Mouse (Mus musculus): Measurements from ENCODE around the gene Syn3.

The Syn3 gene

DNA sequence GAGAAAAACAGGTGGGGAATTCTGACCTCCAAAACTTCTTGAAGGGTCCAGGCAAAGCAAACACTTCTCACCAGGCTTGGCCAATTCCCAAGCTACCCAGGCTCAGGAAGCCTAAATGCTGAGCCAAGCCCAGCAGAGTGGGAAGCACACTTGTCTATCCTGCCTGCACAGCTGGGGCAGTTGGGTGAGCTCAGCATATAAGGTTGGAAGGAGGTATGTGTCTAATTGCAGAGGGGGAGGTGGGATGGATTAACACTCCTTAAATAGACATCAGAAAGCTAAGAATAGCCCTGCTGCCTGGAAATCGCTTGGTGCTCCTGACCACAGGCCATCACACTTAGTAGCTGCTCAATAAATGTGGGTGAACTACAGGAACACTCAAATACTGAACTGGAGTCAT lies 185.2 kb downstream of the Syn3 start:
- no peak for DNase-seq (ENCODE audit: low spot score in 2 of 2)

DNA sequence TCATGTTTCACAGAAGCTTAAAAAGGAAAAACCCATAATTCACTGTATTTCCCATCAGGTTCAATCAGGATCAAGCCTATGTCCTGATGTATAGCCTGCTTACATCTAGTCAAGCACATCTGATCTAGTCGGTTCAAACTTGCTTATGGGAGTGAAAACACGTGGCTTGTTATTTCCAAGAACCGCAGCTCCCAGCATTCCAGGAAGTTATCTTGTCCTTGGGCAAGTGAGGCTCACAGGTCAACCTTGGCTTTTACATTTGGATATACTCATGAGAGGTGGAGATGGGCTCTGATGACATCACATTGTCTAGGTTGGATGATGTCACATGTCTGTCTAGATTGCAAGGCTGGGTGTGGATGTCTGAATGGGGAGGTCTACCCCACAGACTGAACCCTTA lies 185.7 kb downstream of the Syn3 start:
- no peak for DNase-seq (ENCODE audit: low spot score in 2 of 2)

DNA sequence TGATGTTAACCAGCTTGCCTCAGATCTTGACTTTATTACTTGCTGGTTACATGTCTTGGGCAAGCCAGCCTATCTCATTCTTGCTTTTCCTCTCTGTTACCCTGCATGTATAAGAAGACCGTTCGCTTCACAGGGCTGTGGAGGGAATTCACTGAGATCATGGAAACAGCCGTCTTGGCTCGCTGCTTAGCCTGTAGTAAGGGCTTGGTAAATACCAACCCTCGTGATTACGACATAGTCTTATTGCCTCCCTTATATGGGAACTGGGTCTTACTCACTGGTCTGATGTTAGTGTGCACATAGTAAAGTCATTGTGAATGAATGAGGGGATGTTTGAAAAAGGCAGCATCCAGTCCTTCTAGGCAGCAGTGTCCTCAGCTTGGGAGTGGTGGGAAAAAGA lies 188.2 kb downstream of the Syn3 start:
- DNase-seq (ENCODE audit: low spot score in 2 of 2): no peak

DNA sequence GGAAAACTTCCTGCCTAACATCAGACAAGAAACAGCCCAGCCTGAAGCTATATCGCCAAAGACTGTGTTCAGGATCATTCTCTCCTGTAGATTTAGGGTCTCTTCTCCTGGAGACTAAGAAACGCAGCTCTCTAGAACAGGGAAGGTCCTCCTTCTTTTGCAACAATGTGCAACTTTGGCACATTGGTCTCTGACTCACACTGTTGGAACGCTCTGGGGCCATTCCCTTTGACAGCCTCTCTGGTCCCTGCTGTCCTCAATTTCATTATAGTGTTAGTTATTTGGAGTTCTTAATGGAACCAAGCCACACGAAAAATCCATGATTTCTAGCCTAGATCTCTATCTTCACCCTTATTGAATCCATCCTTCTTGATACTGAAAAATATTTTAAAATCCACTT lies 191.5 kb downstream of the Syn3 start:
- DNase-seq (ENCODE audit: low spot score in 2 of 2): no peak

DNA sequence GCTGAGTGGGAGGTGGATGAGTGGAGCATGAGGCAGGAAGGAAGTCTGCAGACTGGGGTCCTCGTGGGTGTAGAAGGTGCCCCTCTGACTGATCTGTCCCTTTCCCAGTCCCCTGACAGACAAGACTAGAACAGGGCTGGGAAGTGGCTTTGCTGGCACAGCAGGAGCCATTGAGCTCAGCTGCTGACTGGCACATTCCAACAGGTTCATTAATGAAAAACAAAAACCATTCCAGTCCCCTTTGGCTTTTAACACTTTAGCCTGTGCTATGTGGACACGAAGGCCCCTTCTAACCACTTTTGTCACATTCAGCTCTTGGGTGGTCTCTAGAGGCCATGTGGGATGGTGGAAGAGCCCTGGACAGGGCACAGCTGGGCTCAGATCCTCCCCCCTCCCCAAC lies 194.1 kb downstream of the Syn3 start:
- DNase-seq (ENCODE audit: low spot score in 2 of 2): no peak

DNA sequence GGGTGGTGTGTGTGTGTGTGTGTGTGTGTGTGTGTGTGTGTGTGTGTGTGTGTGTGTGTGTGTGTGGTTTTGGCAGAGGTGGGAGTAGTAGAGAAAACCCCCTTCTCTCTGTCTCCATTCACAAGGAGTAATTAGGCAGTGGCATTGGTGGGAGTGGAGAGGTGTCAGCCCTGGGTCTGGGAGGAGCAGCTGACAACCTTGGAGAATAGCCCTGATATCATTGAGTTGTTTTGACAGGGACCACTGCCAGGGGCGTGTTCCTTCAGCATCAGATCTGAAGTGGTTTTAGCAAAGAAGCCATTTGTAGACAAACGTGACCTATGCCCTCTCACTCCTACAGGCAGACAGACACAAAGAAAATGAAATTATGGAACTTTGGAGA lies 195.2 kb downstream of the Syn3 start:
- no peak for DNase-seq (ENCODE audit: low spot score in 2 of 2)

DNA sequence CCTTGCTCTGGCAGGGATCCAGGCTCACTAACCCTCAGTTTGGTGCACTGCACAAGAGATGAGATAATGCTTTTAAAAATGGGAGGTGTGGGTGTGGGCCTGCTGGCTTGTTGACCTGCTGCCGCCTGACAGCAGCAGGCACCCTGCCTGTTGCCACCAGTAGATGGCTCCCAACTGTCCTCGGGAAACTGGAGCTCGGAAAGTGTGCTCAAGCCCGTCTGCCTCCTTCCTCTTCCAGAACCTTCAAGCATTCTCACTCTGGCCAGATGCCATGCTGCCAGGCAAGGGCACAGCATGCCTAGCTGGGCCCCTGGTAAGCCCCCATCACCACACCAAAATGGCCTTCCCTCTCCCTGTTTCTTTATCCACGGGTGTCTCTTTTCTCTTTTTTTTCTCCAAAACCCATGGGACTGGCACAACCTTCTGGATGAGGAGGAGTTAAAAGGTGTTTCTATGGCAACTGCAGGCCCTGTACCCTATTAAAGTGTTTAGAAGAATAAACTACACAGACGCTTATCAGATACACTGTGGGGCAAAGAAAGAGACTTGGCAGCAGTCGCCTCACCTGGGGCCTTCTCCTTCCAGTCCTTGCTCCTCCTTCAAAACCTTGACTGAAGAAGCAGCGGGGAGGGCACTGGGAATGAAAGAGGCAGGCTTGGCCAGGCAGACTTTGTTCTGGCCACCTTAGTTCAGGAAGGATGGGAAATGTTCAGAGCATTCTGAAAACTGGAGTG lies 195.8 kb downstream of the Syn3 start:
- DNase-seq (ENCODE audit: low spot score in 2 of 2): peak; percentile 43 to 73

DNA sequence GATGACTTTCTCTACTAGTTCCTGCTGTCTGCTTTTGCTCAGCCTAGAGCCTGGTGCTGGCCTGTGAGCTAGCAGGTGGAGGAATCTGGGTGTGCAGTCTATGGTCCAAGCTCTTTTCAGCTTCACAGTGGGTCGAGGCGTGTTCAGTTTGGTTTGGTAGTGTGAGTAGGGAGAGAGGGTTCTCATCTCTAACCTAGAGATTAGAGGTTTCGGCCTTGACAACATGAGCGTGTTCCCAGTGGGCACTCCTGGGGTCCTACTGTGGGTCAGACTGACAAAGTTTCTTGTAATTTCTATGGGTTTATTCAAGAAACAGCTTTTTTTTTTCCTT lies 196.4 kb downstream of the Syn3 start:
- no peak for DNase-seq (ENCODE audit: low spot score in 2 of 2)

DNA sequence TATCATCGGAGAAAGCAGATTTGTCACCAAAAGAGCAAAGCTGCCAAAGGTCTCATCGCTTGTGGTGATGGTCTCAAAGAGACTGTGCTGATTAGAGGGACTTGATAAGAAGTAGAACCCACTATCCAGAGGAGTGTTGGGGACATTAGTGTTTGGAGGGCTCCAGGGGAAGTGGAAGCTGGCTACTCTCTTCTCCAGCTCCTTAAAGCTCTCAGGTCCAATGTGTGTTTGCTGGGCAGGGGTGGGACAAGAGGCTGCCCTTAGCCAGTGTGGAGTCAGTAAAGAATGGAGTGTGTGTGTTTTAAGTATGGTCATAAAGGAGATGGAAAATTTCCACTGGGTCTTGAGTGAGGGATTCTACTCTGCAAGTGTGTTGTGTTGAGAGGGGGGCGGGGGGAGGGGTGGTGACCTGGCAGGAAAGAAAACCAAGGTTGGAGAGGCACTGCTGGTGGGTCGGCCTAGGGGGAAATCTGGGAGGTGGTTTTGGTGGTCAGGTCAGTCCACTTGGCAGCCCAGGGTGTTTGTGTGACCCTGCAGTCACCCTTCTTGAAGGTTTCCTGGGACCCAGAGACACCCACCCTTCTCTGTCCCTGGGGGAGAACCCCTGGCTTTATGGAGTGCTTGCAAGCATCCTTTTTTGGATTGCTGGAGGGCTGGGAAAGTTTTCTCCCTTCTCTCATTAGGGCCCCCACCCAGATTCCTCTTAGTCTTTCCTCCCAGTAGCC lies 196.9 kb downstream of the Syn3 start:
- DNase-seq (ENCODE audit: low spot score in 2 of 2): no peak

DNA sequence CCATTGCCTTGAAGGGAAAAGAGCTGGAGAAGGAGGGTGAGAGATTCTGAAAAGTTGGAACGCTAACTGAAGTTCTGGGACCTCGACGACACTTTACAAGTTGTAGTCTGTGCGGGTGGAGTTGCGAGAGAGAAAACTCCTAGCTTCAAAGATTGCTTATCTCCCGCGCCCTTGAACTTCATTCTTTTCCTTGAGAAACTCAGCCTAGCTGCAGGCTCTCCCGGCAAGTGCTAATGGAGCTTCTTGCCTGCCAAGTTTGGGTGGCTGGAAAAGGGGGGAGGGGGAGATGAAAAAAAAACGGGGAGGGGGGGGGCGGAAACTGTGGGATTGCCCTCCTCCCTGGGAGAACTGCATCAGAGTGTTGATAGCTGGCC lies 197.6 kb downstream of the Syn3 start:
- DNase-seq (ENCODE audit: low spot score in 2 of 2): no peak

DNA sequence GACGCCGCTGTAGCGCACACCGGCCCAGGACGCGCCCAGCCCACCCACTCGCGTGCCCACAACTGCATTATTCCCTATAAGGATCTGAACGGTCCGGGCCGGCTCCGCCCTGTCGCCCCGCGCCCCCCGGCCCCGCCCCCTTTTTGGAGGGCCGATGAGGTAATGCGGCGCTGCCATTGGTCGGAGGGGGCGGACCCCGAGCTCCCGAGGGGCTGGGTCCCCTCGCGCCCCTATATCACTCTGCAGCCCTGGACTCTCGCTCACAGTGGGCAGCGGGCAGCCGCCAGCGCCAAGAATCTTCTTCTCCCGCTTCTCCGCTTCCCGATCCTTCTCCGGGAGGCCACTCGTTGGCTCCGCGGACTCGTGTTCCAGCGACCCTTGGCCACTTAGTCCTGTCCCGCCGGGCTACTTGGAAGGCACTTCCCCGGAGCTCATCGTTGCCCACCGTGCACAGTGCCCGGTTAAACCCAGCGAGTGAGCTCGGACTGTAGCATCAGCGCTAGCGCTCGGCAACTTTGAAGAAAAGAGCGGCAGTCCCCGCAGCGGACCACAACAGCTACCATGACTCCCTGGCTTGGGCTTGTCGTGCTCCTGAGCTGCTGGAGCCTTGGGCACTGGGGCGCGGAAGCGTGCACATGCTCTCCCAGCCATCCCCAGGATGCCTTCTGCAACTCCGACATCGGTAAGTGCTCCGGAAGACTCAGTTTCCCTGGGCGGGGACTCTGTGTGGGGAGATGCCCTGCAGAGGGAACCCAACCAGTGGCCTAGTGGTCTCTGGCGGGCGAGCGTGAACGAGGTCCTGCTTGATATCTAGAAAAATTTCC lies 198.2 kb downstream of the Syn3 start, which contains the start of gene Timp3:
Timp3 (plus strand) TSS at position 80 of the 824 bp plus-strand sequence.
- peak; percentile 43 to 71 for DNase-seq (ENCODE audit: low spot score in 2 of 2)

DNA sequence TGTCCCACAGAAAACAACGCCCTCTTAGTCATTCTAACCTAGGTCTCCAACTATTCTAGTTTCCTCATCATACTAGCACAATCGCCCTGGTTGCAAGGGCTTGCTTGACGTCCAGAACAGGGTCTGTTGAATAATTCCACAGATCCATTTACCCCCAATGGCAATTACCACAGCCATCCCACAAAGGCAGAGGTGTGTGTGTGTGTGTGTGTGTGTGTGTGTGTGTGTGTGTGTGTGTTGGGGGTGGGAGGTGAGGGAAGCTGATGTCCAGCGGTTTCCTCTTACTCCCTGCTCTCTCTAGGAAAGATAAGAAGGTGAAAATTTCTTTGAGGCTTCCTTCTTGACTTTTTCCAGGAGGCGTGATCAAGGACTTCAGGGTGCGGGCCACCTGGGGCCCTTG lies 198.9 kb downstream of the Syn3 start:
- DNase-seq (ENCODE audit: low spot score in 2 of 2): no peak

DNA sequence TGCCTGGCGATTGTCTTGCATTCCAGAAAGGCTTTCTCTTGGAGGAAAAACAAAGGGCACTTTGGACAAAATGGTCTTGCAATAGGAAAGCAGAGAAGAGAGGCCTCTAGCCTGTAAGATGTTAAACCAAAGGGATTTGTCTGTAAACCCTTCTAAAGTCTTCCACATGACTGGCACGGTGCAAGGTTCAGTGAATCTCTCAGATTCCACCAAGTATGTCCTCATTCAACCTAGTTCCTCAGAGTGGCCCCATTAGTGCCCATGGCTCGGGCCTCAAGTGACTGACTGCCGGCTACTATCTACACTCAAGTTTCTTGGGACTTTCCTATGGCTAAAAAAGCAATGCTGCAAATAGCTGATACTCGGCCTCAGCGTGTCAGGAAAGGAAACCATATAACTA lies 200.4 kb downstream of the Syn3 start:
- no peak for DNase-seq (ENCODE audit: low spot score in 2 of 2)

DNA sequence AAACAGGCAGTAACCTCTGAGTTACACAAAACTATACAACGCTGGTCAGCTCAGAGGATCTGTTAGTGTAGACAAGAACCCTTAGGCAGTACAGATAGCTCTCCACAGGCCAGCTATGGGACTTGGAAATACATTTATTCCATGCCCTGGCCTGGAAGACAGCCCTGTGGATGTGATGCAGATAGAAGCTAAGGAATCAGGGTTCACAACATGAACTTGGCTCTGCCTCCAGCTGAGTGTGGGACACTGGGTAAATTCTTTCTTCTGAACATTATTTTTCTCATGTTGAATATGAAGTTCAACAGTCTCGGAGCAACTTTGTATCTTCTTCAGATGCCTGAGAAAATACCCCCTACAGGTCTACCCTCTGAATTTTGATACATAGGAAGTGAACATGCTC lies 201.4 kb downstream of the Syn3 start:
- DNase-seq (ENCODE audit: low spot score in 2 of 2): no peak

DNA sequence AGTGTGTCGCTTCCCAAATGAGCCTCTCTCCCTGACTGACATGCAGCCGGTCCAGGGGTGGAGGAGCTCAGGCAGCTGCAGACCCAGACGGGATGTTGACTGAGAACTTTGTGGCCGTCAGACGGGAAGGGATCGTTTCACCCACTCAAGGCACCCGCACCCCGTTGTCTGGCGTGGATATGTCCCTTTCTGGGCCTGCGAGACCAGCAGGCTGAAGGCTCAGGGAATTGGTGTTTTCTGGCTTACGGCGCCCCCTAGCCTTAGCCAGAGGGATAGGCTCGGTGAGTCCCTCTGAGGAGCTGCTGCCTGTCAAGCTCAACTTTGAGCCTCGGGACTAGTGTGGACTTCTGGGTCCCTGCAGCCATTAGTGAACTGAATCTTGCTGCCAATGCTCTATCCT lies 202.6 kb downstream of the Syn3 start:
- peak; percentile 64 to 73 for DNase-seq (ENCODE audit: low spot score in 2 of 2)

DNA sequence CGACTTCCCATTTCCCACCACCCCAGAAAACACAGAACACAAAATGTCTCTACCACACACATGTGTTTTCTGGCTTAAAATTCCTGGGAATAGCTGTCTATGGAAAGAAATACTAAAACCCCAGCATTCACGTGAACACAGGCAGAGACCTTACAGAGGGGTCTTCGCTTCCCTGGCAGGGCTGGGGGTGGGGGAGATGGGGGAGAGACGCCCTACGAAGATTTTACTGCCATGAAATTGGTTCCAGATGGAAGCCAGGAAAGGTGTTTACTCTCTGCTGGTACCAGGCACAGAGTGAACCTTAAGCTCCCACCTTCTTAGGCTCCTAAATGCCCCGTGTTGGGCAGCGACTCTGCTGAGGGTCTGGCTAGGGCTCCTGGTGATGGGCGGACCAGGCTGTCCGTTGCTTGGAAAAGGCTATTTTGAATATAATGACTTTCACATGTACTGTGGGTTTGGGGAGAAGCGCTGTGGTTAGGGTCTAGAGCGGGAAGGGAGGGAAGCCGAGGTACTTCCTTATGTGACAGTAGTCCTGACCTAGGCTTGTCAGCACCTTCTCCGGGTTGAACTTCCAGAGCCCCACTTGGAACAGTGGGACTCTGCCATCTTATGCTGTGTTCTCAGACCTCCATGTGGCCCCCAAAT lies 203.1 kb downstream of the Syn3 start:
- DNase-seq (ENCODE audit: low spot score in 2 of 2): no peak

DNA sequence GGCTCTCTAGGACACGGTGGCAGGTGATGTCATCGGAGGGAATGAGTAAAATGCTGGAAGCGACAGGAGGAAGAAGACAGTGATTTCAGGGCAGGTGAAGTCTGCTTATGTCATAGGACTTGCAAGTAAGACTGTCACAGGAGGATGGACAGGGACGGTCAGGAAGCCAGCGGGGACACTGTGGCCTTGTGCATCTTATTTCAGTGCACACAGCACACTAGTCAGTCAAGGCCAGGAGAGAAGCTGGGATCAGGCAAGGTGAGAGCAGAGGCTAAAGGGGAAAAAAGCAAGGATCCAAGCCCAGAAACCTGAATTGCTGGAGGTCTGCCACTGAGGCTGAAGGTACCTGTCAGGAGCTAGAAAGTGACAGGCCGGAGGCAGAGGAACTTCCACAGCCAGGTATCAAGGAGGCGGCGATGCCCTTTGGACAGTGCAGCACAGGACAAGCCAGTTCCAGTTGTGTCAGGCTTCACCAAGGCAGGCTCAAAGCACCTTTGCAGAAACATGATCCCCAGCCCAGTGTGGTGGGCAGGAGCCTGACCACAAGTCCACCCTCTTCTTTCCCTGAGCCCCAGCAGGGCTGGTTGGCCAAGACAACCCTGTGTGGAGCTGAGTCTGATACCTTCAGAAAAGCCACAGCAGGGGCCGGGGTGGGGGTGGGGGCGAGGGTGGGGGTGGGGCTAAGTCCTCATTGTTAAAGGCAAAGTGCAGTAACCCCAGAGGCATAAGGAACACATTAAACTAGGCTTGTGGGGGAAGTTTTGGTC lies 203.9 kb downstream of the Syn3 start:
- no peak for DNase-seq (ENCODE audit: low spot score in 2 of 2)

DNA sequence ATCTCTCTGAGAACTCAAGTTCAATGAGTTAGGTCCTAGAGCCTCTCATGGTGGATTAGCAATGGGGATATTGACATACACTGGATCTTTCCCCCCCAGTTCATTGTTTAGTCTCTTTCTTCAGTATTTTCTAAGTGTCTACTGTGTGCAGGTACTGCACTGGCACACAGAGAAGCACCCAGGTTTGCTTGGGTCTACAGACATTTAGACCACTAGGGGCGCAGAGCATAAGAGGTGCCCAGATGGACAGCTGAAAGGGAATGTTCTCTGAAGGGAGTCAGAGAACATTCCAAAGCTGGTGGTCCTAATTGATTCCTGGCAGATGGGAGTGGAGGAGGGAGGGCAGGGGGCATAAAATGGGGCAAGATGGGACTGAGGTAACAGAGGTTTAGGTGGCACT lies 204.8 kb downstream of the Syn3 start:
- no peak for DNase-seq (ENCODE audit: low spot score in 2 of 2)

DNA sequence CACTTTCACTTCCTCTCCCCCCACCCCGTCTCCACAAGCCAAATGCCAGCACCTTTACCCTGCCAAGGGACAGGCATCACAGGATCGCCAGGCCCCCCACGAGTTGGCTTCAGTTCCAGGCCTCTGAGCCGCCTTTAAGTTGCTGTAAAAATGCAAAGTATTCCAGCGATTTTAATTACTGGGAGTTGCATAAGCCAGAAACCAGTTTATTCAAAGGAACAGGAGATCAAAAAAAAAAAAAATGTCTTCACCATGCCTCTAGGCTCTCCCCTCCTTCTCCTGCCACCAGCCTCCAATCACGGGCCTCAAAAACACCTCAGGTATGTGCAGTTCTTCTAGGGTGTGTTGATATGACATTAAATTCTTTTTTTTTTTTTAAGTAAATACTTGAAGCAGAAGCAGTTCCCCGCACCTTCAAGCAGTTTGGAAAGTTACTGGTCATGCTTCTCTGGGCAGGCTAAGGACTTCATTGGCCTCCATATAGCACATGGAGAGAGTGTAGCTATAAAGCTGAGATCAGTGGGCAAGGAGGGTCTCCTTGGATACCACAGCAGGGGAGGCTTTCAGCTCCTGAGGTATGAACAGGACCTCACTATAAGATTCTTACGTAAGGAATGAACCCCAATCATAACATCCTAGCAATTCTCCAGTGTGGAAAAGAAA lies 208.5 kb downstream of the Syn3 start:
- DNase-seq (ENCODE audit: low spot score in 2 of 2): no peak

DNA sequence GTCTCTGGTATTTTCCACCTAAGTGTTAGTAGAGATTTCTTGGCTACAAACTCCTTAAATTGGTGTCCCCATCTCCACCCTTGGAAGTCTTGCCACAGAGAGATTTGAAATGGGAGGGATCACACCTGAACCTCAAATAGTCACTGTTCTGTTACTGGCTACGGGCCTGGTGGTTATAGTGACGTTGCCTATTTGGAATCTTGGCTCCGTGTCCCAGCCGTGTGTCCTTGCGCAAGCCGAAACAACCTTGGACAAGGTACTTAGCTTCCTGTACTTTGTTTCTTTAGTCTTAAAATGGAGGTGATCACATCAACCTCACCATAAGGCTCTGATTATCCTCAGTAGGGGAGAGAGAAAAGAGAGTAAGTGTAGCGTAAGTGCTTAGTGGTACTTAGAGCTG lies 212.2 kb downstream of the Syn3 start:
- no peak for DNase-seq (ENCODE audit: low spot score in 2 of 2)

DNA sequence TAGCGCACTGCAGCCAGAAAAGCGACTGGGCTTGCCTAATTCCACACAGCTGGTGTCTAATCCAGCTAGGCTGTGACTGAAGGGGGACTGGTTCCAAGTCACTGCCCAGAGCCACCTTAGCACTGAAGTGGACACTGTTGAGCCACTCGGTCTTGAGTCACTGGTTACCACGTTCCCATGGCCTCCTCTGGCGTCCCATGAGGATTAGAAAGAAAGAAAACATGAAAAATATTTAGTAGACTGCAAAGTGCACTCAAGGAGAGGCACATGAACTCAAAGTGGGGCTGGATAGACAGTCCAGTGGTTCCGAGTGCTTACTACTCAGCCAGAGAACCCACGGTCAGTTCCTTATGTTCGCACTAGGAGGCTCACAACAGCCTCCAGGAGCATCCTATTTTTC lies 217.5 kb downstream of the Syn3 start:
- no peak for DNase-seq (ENCODE audit: low spot score in 2 of 2)

Data from cerebellum, postnatal 4 days (tissue).